In genomic region chr17:88195303-88195702, GRCm38 (mm10) we compare ENCODE assay signal across 8 mouse cellular contexts.
DNase-seq lines count a peak whose midpoint lies in the region; ATAC-seq lines count a peak whose summit lies in the region.

No protein-coding gene starts in this region.

- ATAC-seq in megakaryocyte progenitor cell, adult 5-6 weeks (replicated peaks; ENCODE audit: poor library complexity): no peak

- DNase-seq in lung, postnatal 10 days: peak; percentile 49
- no peak for DNase-seq in lung, adult 18-20 months
- DNase-seq in adrenal gland, adult 18-20 months (ENCODE audit: low spot score in 2 of 2): peak; percentile 42 to 66
- DNase-seq in gastrocnemius, postnatal 25 days: peak; percentile 53
- DNase-seq in right cerebral cortex, postnatal 36 days (ENCODE audit: low spot score in 2 of 2): peak; percentile 59
- DNase-seq in cerebellum, postnatal 25 days: no peak
- no peak for DNase-seq in cerebellum, adult 9-11 months

Comparison
In these comparisons a context has a peak if more than half of its experiments do, and no peak if none do; other contexts are left out.
1. DNase-seq: peak in lung, postnatal 10 days (single experiment), adrenal gland, adult 18-20 months (2 of 2), gastrocnemius, postnatal 25 days (single experiment) and right cerebral cortex, postnatal 36 days (2 of 2); none in lung, adult 18-20 months (0 of 2), cerebellum, postnatal 25 days (0 of 2) and cerebellum, adult 9-11 months (single experiment).